Mouse (Mus musculus) lung, adult 2 months (tissue): ENCODE results near the gene Rsph6a.

Experiments used
- CTCF ChIP-seq: fragments of 200-500 bp; IDR thresholded peaks from 2 replicates; pipeline ENCODE4 v1.5.1; 2011; ENCODE audit warnings: mild to moderate bottlenecking, low read length, control low read depth; ENCODE audit not compliant: insufficient read depth
- POLR2A ChIP-seq: fragments of 200-500 bp; IDR thresholded peaks from 2 replicates; pipeline ENCODE4 v1.6.1; 2011; ENCODE audit warnings: low read depth, mild to moderate bottlenecking, control low read depth, low read length, borderline replicate concordance; ENCODE audit errors: extremely low read depth

GRCm38 (mm10) chr7:19086042-19086441, 31.6 kb downstream of the Rsph6a start:
- TF ChIP-seq CTCF (no peak), POLR2A (no peak)
